Mouse (Mus musculus) megakaryocyte, adult 5-6 weeks (primary cell): Measurements from ENCODE around the gene Arpin. TPM values are rescaled to one million over a fixed set of nuclear protein-coding genes. Genes with fewer than 3 reads are reported as not detected.

Experiments used
- ATAC-seq: 2 replicates; pipeline ENCODE4 v1.8.0; 2016; ENCODE audit warnings: mild to moderate bottlenecking, inconsistent platforms; ENCODE audit not compliant: poor library complexity, severe bottlenecking
- total RNA-seq, 2 experiments: library from RNA; stranded (forward) in 1 of 2; stranded (reverse) in 1 of 2; fragments of 153-499, 151-499 nt in 1 of 2; fragments of 221-1000, 200-1000 nt in 1 of 2; gene quantifications; 2 replicates each; pipeline versions ENCODE4 v1.2.3 to v1.2.4; 2015 to 2017

Arpin gene
- not detected in 2 replicates for total RNA-seq (2015)
- 0.08 TPM in 1 of 2 replicates, not detected in the other for total RNA-seq (2017)

DNA sequence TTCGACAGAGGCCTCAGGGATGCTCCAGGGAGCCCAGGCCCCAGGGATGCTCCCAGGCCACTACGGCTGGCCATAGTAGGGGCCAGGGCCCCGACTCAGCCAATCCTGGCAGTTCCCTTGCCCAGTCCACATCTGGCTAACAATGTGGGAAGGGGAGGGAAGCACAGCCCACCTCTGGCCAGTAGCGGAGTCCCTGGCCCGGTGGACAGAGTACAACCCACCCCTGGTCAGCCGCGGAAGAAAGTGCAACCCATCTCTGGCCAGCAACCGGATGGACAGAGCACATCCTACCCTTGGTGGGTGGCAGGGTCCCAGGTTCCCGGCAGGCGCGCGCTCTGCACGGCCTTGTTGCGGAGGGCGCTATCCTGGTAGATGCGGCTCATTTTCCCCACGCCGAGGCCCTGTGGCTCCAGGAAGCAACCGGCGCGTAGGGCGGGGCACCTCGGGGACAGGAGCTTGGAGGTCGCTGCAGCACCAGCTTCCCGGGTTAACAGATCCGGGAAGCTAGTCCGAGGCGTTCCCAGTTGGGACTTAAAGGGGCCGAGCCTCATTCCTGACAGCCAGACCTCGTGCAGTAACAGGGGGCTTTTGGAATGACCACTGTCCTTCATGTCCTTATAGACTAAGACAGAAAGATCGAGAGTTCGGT is at the start of gene Arpin:
TSS of gene Arpin (minus strand) at position 498 of the 649 bp plus-strand sequence.
- ATAC-seq = no peak

GRCm38 (mm10) chr7:79975316-79975715 is 40.2 kb upstream of the Arpin start:
- no peak for ATAC-seq

DNA sequence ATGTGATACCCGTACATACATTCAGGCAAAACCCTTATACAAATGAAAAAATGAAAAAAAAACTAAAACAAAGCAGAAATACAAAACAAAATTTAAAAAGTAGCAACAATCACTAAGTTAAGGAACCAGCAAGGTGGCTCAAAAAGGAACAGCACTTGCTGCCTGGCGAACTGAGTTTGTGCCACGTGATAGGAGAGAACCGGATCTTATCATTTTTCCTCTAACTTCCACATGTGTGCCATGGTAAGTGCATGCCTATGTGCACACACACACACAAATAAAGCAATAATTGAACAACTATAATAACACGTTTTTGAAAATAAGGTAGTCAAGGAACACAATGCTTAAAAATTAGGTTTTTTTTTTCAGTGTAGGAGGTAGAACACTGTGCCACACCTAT is 37.0 kb upstream of the Arpin start:
- ATAC-seq = no peak

DNA sequence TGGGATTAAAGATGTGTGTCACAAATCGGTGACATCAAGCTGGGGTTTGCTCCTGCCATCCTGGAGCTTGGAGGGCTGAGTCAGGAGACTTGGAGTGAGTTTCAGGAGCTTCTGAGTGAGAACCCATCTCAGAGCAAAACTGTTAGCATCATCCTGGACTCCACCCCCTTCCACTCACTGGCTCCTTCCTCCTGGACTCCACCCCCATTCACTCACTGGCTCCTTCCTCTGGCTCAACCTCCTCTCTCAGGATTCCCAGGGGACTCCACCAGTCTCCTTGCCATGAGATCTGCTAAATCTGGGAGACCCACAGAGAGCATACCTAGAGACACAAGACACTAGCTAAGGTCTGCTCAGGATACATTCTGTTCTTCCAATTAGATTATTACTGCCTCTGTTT is 35.2 kb upstream of the Arpin start:
- ATAC-seq = no peak

GRCm38 (mm10) chr7:79968326-79968725 is 33.2 kb upstream of the Arpin start:
- ATAC-seq = no peak

- no peak for ATAC-seq
These were observed 26.4 kb upstream of the Arpin start for GRCm38 (mm10) chr7:79961600-79961999.

GRCm38 (mm10) chr7:79956131-79956530 is 21.0 kb upstream of the Arpin start:
- no peak for ATAC-seq

GRCm38 (mm10) chr7:79954890-79955289 is 19.7 kb upstream of the Arpin start:
- no peak for ATAC-seq

DNA sequence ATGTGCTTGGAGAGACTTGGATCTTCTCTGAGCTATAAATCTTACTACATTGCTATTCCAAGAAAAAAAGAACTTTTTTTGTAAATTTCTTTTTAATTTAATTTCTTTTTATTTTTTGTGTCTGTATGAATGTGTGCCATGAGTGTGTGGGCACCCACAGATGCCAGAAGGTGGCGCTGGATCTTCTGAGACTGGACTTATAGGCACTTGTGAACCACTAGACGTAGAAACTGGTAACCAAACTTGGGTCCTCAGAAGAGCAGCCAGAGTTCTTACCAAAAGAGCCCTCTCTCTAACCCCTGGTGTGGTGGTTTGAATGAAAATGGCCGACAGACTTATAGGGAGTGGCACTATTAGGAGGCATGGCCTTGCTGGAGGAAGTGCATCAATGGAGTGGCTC is 15.9 kb upstream of the Arpin start:
- no peak for ATAC-seq

GRCm38 (mm10) chr7:79950236-79950635 is 15.1 kb upstream of the Arpin start:
- no peak for ATAC-seq

GRCm38 (mm10) chr7:79935511-79936205 is 499 bp upstream of the Arpin start:
- ATAC-seq = peak; percentile 59; the same call in 1 of the 2 replicates

GRCm38 (mm10) chr7:79934461-79934860 is 698 bp downstream of the Arpin start:
- no peak for ATAC-seq

DNA sequence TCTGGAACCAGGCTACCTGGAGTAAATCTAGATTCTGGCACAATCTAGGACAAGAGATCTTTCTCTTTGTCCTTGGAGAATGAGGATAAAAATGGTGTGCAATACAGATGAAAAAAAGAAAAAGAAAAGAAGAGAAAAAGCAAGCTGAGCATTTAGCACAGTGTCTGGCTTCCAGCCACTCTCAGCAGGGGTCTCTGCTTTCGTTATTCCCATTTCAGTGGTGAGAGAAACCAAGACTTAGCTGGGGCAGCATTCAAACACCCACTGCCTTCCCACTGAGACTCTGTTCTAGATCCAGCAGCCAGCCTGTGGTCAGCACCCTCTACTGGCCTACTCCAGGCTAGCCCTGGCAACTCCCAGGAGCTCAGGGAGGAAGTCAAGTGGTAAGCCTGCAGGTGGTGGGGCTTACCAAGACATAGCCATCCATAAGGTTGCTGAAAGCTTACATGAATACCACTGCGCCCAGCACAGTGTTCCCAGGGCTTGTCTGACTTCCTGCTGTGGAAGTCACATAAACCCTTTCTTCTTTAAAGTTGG is 6.6 kb downstream of the Arpin start:
- no peak for ATAC-seq

DNA sequence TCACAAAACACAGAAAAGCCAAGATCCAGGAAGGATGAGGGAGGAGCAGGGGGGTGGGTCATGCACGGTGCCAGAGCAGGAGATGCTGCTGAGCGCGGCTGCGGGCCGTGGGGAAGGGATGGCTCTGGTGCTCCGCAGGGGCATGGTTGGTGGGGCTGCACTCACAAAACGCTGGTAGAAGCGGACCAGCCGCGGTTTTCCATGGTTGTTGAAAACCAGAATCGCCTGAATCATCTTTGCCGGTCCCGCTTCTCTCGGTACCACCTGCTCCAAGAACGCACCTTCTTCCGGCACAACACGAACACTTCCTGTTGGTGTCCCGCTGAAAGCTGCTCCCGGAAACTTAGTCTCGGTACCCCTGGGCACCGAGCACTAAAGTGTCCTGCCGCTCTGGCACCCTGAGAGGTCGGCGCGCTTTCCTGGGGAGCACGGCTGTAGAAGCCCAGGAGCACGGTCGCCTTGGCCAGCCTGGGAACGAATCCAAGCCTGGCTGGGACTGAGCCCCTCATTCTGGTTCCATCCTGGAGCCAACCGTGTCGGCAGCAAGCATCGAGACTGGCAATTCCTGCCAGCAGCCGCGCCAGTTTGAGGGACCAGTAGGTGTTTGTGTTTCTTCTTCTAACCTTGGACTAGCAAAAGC is 14.7 kb downstream of the Arpin start, which contains the start of gene Ap3s2:
TSS of gene Ap3s2 (minus strand) at position 306 of the 640 bp plus-strand sequence.
- ATAC-seq = peak; percentile 98

- ATAC-seq = no peak
These were observed 20.6 kb downstream of the Arpin start for GRCm38 (mm10) chr7:79914556-79914955.

DNA sequence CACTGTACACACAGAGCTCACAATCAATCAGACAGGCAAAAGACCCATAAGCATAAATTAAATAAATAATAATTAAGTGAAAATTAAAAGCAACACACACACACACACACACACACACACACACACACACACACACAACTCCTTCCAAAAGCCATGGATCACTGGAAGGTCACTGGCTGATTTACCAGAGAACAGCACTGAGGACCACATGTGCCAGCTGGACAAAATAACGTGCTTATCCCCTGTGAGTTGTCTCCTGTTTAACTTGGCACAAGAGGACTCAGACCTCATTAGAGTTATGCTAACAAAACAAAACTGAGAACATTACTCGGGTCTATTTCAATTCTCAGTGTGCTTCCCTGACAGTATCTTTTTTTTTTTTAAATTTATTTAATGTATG is 27.8 kb downstream of the Arpin start:
- no peak for ATAC-seq

GRCm38 (mm10) chr7:79906914-79907313 is 28.2 kb downstream of the Arpin start:
- ATAC-seq = no peak

DNA sequence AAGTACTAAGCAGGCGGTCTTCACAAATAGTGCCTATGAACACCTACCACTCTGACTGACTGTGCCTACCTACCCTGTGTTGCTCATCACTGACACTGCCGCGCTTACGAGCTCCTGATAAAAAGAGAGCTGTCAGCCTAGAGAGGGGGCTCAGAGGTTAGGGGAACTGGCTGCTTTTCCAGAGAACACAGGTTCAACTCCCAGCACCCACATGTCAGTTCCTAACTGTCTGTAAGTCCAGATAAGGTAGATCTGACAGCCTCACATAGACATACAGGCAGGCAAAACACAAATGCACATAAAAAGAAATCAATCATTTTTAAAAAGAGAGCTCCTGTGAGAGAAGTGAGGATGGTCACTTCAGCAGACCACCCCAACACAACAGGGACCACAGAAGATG is 30.0 kb downstream of the Arpin start:
- ATAC-seq = no peak

GRCm38 (mm10) chr7:79903160-79903792 is 31.9 kb downstream of the Arpin start:
- no peak for ATAC-seq

- no peak for ATAC-seq
These were observed 34.4 kb downstream of the Arpin start for GRCm38 (mm10) chr7:79900753-79901152.

DNA sequence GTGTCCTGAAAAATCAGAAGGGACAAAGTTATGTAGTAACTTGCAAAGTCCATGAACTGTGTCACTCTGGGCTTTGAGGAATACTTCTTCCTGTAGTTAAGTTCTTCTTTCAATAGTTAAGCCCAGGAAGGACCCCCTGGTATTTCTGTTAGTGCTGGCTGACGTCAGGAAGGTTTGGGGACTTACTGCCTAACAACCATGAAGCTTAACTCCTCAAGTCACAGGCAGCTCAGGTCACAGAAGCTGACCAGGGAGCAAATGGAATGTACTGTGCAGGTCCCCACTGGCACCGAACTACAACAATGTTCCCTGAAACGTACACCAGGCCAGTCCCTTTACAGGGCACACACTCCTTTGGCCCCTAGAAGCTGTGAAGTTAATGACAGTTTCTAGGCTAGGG is 39.9 kb downstream of the Arpin start:
- ATAC-seq = no peak
